Mouse (Mus musculus) heart, embryonic 10.5 days (tissue): ENCODE measurements around the gene Wdr95. TPM values are rescaled to one million over a fixed set of nuclear protein-coding genes. Genes with fewer than 3 reads are reported as not detected.

ENCODE experiments used
- DNase-seq: peaks from one replicate; pipeline ENCODE4 v3.0.0-alpha.2; 2017; ENCODE audit warnings: low spot score
- H3K27ac ChIP-seq: fragments of 300-500 bp; sonication (generic); 2 replicates; pipeline ENCODE4 v1.5.1; 2016; ENCODE audit warnings: mild to moderate bottlenecking
- H3K27me3 ChIP-seq: fragments of 300-500 bp; sonication (generic); 2 replicates; pipeline ENCODE4 v1.6.1; 2016; ENCODE audit warnings: mild to moderate bottlenecking; ENCODE audit not compliant: poor library complexity, insufficient read depth, severe bottlenecking
- H3K36me3 ChIP-seq: fragments of 300-500 bp; sonication (generic); 2 replicates; pipeline ENCODE4 v1.6.1; 2016; ENCODE audit warnings: mild to moderate bottlenecking, moderate library complexity
- H3K4me1 ChIP-seq: fragments of 300-500 bp; sonication (generic); 2 replicates; pipeline ENCODE4 v1.6.1; 2016; ENCODE audit warnings: mild to moderate bottlenecking
- H3K4me3 ChIP-seq: fragments of 300-500 bp; sonication (generic); 2 replicates; pipeline ENCODE4 v1.5.1; 2016; ENCODE audit warnings: mild to moderate bottlenecking, moderate library complexity
- H3K9me3 ChIP-seq: fragments of 300-500 bp; sonication (generic); 2 replicates; pipeline ENCODE4 v1.6.1; 2016; ENCODE audit warnings: mild to moderate bottlenecking, moderate library complexity
- WGBS: fragments of 180-500 bp; shearing (Covaris S2); methylation state at CpG from one replicate; pipeline ENCODE4 v1.1.7; 2016; 5-methylcytosine and 5-hydroxymethylcytosine counted together
- polyA plus RNA-seq: library from polyadenylated mRNA; unstranded; fragments of >200 nt; fragmentation: Nextera tagmentation; extraction: Ambion mirVana; gene quantifications from 2 replicates; pipeline ENCODE4 v1.2.1, GENCODE M21; 2016

The Wdr95 gene
- polyA plus RNA-seq, 1 experiment from 2014 or later, result not detected

GRCm38 (mm10) chr5:149504985-149505384, 23.5 kb upstream of the Wdr95 start:
- H3K9me3 ChIP-seq, result no peaks in the 10 kb centered on the region
- no peak overlapping the region for H3K4me3 ChIP-seq
- H3K27ac ChIP-seq, result no peak overlapping the region
- H3K36me3 ChIP-seq, result no peaks in the 10 kb centered on the region
- H3K27me3 ChIP-seq, result no peaks in the 10 kb centered on the region
- 81% methylated on average over 8 of the region's 8 CpGs for WGBS
- no peak for DNase-seq
- H3K4me1 ChIP-seq, result peaks cover 15% of the 10 kb centered on the region; the same call in 1 of the 2 replicates

GRCm38 (mm10) chr5:149506033-149506432, 22.4 kb upstream of the Wdr95 start:
- Histone ChIP-seq H3K4me1 (peaks cover 13% of the 10 kb centered on the region; the same call in 1 of the 2 replicates), H3K4me3 (no peak overlapping the region), H3K27me3 (no peaks in the 10 kb centered on the region), H3K9me3 (no peaks in the 10 kb centered on the region), H3K36me3 (no peaks in the 10 kb centered on the region), H3K27ac (no peak overlapping the region)
- DNase-seq, result no peak
- 95% methylated on average over 2 of the region's 2 CpGs for WGBS

- WGBS, result 60% methylated on average over 20 of the region's 20 CpGs
- Histone ChIP-seq H3K27me3 (no peaks in the 10 kb centered on the region), H3K9me3 (no peaks in the 10 kb centered on the region), H3K27ac (no peak overlapping the region), H3K4me3 (no peak overlapping the region), H3K4me1 (peaks cover 15% of the 10 kb centered on the region), H3K36me3 (no peaks in the 10 kb centered on the region)
- DNase-seq, result no peak
Measured at GRCm38 (mm10) chr5:149508094-149509029, 20.1 kb upstream of the Wdr95 start.

GRCm38 (mm10) chr5:149510323-149510722, 18.2 kb upstream of the Wdr95 start:
- H3K27ac ChIP-seq, result no peak overlapping the region
- H3K27me3 ChIP-seq, result no peaks in the 10 kb centered on the region
- DNase-seq, result no peak
- no peak overlapping the region for H3K4me3 ChIP-seq
- H3K36me3 ChIP-seq, result no peaks in the 10 kb centered on the region
- no peaks in the 10 kb centered on the region for H3K9me3 ChIP-seq
- 80% methylated on average over 13 of the region's 13 CpGs for WGBS
- peaks cover 33% of the 10 kb centered on the region for H3K4me1 ChIP-seq

- DNase-seq, result no peak
- Histone ChIP-seq H3K4me1 (peaks cover 35% of the 10 kb centered on the region), H3K4me3 (no peak overlapping the region), H3K36me3 (no peaks in the 10 kb centered on the region), H3K9me3 (no peaks in the 10 kb centered on the region), H3K27me3 (no peaks in the 10 kb centered on the region; the same call in 1 of the 2 replicates), H3K27ac (no peak overlapping the region)
- 59% methylated on average over 3 of the region's 3 CpGs for WGBS
Measured at GRCm38 (mm10) chr5:149512695-149513094, 15.8 kb upstream of the Wdr95 start.

- H3K27me3 ChIP-seq, result no peaks in the 10 kb centered on the region; the same call in 1 of the 2 replicates
- H3K36me3 ChIP-seq, result no peaks in the 10 kb centered on the region
- WGBS, result 51% methylated on average over 9 of the region's 9 CpGs
- peaks cover 33% of the 10 kb centered on the region for H3K4me1 ChIP-seq
- 0 out of 2 replicates have a peak overlapping the region, but pooled peaks have one; percentile 43 for H3K4me3 ChIP-seq
- H3K9me3 ChIP-seq, result no peaks in the 10 kb centered on the region
- H3K27ac ChIP-seq, result peak overlapping the region; percentile 86; the same call in 1 of the 2 replicates
- no peak for DNase-seq
Measured at GRCm38 (mm10) chr5:149513438-149514086, 14.9 kb upstream of the Wdr95 start.

- H3K9me3 ChIP-seq, result no peaks in the 10 kb centered on the region
- peak overlapping the region; percentile 86 for H3K27ac ChIP-seq
- peaks cover 30% of the 10 kb centered on the region for H3K4me1 ChIP-seq
- no peaks in the 10 kb centered on the region for H3K36me3 ChIP-seq
- H3K27me3 ChIP-seq, result no peaks in the 10 kb centered on the region; the same call in 1 of the 2 replicates
- H3K4me3 ChIP-seq, result peak overlapping the region; percentile 43
- DNase-seq, result peak; percentile 90
- 19% methylated on average over 14 of the region's 14 CpGs for WGBS
Measured at GRCm38 (mm10) chr5:149514087-149514671, 14.3 kb upstream of the Wdr95 start.

- Histone ChIP-seq H3K27ac (peak overlapping the region; percentile 86), H3K9me3 (no peaks in the 10 kb centered on the region), H3K4me1 (peaks cover 30% of the 10 kb centered on the region), H3K36me3 (no peaks in the 10 kb centered on the region), H3K27me3 (no peaks in the 10 kb centered on the region; the same call in 1 of the 2 replicates), H3K4me3 (no peak overlapping the region)
- DNase-seq, result no peak
- WGBS, result 60% methylated on average over 2 of the region's 3 CpGs
Measured at GRCm38 (mm10) chr5:149514890-149515289, 13.6 kb upstream of the Wdr95 start.

- peaks cover 4% of the 10 kb centered on the region; the same call in 1 of the 2 replicates for H3K27me3 ChIP-seq
- no peaks in the 10 kb centered on the region for H3K36me3 ChIP-seq
- H3K4me1 ChIP-seq, result peaks cover 41% of the 10 kb centered on the region
- H3K9me3 ChIP-seq, result no peaks in the 10 kb centered on the region
- DNase-seq, result no peak
- 76% methylated on average over 6 of the region's 6 CpGs for WGBS
- H3K27ac ChIP-seq, result no peak overlapping the region
- H3K4me3 ChIP-seq, result no peak overlapping the region
Measured at GRCm38 (mm10) chr5:149517116-149517515, 11.4 kb upstream of the Wdr95 start.

GRCm38 (mm10) chr5:149520806-149521205, 7.7 kb upstream of the Wdr95 start:
- H3K27ac ChIP-seq, result no peak overlapping the region
- peaks cover 38% of the 10 kb centered on the region for H3K4me1 ChIP-seq
- H3K9me3 ChIP-seq, result no peaks in the 10 kb centered on the region
- 80% methylated on average over 5 of the region's 5 CpGs for WGBS
- H3K36me3 ChIP-seq, result no peaks in the 10 kb centered on the region
- no peak for DNase-seq
- H3K27me3 ChIP-seq, result peaks cover 18% of the 10 kb centered on the region
- no peak overlapping the region for H3K4me3 ChIP-seq

GRCm38 (mm10) chr5:149523856-149524241, 4.6 kb upstream of the Wdr95 start:
- H3K27ac ChIP-seq, result peak overlapping the region; percentile 77
- peaks cover 49% of the 10 kb centered on the region for H3K4me1 ChIP-seq
- H3K4me3 ChIP-seq, result peak overlapping the region; percentile 38
- no peaks in the 10 kb centered on the region for H3K36me3 ChIP-seq
- H3K9me3 ChIP-seq, result no peaks in the 10 kb centered on the region
- peaks cover 18% of the 10 kb centered on the region; the same call in 1 of the 2 replicates for H3K27me3 ChIP-seq
- WGBS, result 52% methylated on average over 6 of the region's 6 CpGs
- DNase-seq, result no peak

- peak overlapping the region; percentile 38 for H3K4me3 ChIP-seq
Measured at GRCm38 (mm10) chr5:149524242-149524858, 4.1 kb upstream of the Wdr95 start.

More at GRCm38 (mm10) chr5:149524242-149524858, 4.1 kb upstream of the Wdr95 start:
- peaks cover 50% of the 10 kb centered on the region for H3K4me1 ChIP-seq
- peak; percentile 94 for DNase-seq
- WGBS, result 20% methylated on average over 16 of the region's 16 CpGs
- peak overlapping the region; percentile 77 for H3K27ac ChIP-seq
- H3K36me3 ChIP-seq, result no peaks in the 10 kb centered on the region
- peaks cover 18% of the 10 kb centered on the region; the same call in 1 of the 2 replicates for H3K27me3 ChIP-seq
- no peaks in the 10 kb centered on the region for H3K9me3 ChIP-seq
